Mouse (Mus musculus): Measurements from ENCODE around the gene B3galt1. TPM values are rescaled to one million over a fixed set of nuclear protein-coding genes. Genes with fewer than 3 reads are reported as not detected.
A peak's percentile ranks its signal among the peaks of the same experiment; 100 is the strongest.

Gene B3galt1
- polyA plus RNA-seq, 1 experiment from 2014 or later, result 8.4 TPM

DNA sequence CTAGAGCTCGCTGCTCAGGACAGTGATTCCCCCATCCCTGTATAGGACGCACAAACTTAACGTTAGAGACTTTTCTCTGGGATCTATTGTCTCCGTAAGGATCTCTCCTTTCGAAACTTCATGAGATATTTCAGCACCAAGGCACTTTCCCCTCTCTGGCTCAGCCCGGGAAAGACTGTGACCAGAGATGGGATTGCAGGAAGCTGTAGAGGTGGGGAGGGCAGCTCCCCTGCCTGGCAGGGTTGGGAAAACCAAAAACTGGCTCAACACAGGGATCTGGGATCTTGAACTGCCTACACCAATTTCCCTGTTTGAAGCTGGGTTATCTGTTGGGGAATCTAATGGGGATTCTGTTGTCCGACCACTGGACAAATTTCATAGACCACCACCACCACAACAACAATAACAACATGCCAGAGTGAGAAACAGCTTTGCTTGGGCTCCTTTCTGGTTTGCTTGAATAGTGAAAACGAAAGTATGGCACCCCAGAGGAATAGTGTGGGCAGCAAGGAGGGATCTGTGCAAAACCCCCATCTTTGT is 1.5 kb downstream of the B3galt1 start:
- no peaks in the 10 kb centered on the region for H3K9me3 ChIP-seq (ENCODE audit: control insufficient read depth, low read length)
- H3K9ac ChIP-seq (ENCODE audit: low read length), result no peak overlapping the region
- 14% methylated on average over 8 of the region's 8 CpGs for WGBS
- no peak for ATAC-seq (ENCODE audit: insufficient number of reproducible peaks, low FRiP score, low TSS enrichment, low read depth)
- H3K4me2 ChIP-seq (ENCODE audit: low read depth, severe bottlenecking), result peak overlapping the region; percentile 90
- H3K36me3 ChIP-seq (ENCODE audit: control insufficient read depth, insufficient read depth, low read length), result no peaks in the 10 kb centered on the region
- H3K27ac ChIP-seq (replicated peaks; ENCODE audit: low read depth, low read length), result no peak overlapping the region
- H3K4me1 ChIP-seq (ENCODE audit: control insufficient read depth, insufficient read depth, low read length), result no peaks in the 10 kb centered on the region
- no peaks in the 10 kb centered on the region for H3K27me3 ChIP-seq (ENCODE audit: control insufficient read depth, insufficient read depth, low read length)
- peak; percentile 36 for DNase-seq (ENCODE audit: low spot score)
- H3K4me3 ChIP-seq (ENCODE audit: low read depth, low read length), result peak overlapping the region; percentile 70

DNA sequence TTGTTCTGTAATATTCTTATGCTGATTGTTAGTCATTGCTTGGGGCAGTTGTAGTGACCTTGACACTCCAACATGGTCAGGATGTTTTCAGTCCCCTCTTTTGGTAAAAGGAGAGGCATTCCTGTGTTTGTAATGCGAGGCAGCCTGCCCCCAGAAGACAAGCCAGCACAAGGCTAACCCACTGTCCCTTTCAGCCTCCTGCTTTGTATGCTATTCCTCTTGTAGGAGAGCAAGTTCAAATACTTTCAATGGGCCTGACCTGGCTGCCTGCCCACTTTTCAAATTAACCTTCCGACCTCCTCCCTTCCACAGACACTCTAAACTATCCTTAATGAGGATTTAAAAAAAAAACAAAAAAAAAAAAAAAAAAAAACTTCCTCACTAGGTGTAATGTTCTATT is 11.0 kb downstream of the B3galt1 start:
- Histone ChIP-seq H3K9ac (ENCODE audit: low read length) (no peak overlapping the region), H3K27me3 (ENCODE audit: control insufficient read depth, insufficient read depth, low read length) (no peaks in the 10 kb centered on the region), H3K4me1 (ENCODE audit: control insufficient read depth, insufficient read depth, low read length) (no peaks in the 10 kb centered on the region), H3K9me3 (ENCODE audit: control insufficient read depth, low read length) (no peaks in the 10 kb centered on the region), H3K36me3 (ENCODE audit: control insufficient read depth, insufficient read depth, low read length) (no peaks in the 10 kb centered on the region), H3K27ac (replicated peaks; ENCODE audit: low read depth, low read length) (no peak overlapping the region), H3K4me2 (ENCODE audit: low read depth, severe bottlenecking) (no peak overlapping the region), H3K4me3 (ENCODE audit: low read depth, low read length) (no peak overlapping the region)
- DNase-seq (ENCODE audit: low spot score) (no peak), ATAC-seq (ENCODE audit: insufficient number of reproducible peaks, low FRiP score, low TSS enrichment, low read depth) (no peak)
- 45% methylated on average over 2 of the region's 2 CpGs for WGBS

DNA sequence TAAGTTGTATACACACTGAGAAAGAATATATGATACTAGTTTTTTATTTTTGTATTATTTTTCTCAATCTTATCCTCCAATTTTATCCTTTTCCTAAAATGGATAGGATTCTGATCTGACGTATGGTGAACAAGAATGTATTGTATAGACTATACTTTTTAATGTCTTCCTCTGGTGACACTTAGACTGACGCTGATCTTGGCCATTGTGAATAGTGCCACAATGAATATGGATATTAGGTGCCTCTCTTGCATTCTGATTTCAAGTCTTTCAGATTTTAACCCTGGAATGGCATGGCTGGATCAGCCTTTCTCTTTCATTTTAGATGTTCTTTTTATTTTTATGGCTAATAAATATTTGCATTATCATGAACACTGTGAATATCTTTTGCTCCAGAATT is 17.4 kb downstream of the B3galt1 start:
- 76% methylated on average over 2 of the region's 2 CpGs for WGBS
- no peak overlapping the region for H3K9ac ChIP-seq (ENCODE audit: low read length)
- ATAC-seq (ENCODE audit: insufficient number of reproducible peaks, low FRiP score, low TSS enrichment, low read depth), result no peak

DNA sequence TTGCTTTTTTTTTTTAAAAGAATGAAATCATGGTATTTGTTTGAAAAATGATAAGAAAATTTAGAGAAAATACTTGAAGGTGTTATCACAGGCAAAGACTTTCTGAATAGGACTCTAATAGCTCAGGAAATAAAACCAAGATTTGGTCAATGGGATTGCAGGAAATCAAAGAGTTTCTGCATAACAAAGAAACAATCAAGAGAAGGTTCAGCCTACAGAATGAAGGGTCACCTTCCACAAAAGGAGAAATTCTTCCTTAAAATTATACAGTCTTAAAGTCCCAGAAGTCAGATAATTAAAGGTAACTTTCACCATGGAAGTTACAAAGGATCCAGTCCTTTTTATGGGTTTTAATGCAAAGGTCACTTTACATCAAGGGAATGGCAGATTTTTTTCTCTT is 24.7 kb downstream of the B3galt1 start:
- Histone ChIP-seq H3K4me3 (ENCODE audit: low read depth, low read length) (no peak overlapping the region), H3K9ac (ENCODE audit: low read length) (no peak overlapping the region), H3K9me3 (ENCODE audit: control insufficient read depth, low read length) (no peaks in the 10 kb centered on the region), H3K36me3 (ENCODE audit: control insufficient read depth, insufficient read depth, low read length) (no peaks in the 10 kb centered on the region), H3K4me1 (ENCODE audit: control insufficient read depth, insufficient read depth, low read length) (no peaks in the 10 kb centered on the region), H3K27ac (replicated peaks; ENCODE audit: low read depth, low read length) (no peak overlapping the region), H3K4me2 (ENCODE audit: low read depth, severe bottlenecking) (no peak overlapping the region), H3K27me3 (ENCODE audit: control insufficient read depth, insufficient read depth, low read length) (no peaks in the 10 kb centered on the region)
- DNase-seq (ENCODE audit: low spot score), result no peak
- no peak for ATAC-seq (ENCODE audit: insufficient number of reproducible peaks, low FRiP score, low TSS enrichment, low read depth)

More for the DNA sequence above, 17.4 kb downstream of the B3galt1 start:
- DNase-seq (ENCODE audit: low spot score), result no peak
- Histone ChIP-seq H3K4me2 (ENCODE audit: low read depth, severe bottlenecking) (no peak overlapping the region), H3K4me1 (ENCODE audit: control insufficient read depth, insufficient read depth, low read length) (no peaks in the 10 kb centered on the region), H3K4me3 (ENCODE audit: low read depth, low read length) (no peak overlapping the region), H3K9me3 (ENCODE audit: control insufficient read depth, low read length) (no peaks in the 10 kb centered on the region), H3K27me3 (ENCODE audit: control insufficient read depth, insufficient read depth, low read length) (no peaks in the 10 kb centered on the region), H3K36me3 (ENCODE audit: control insufficient read depth, insufficient read depth, low read length) (no peaks in the 10 kb centered on the region), H3K27ac (replicated peaks; ENCODE audit: low read depth, low read length) (no peak overlapping the region)

DNA sequence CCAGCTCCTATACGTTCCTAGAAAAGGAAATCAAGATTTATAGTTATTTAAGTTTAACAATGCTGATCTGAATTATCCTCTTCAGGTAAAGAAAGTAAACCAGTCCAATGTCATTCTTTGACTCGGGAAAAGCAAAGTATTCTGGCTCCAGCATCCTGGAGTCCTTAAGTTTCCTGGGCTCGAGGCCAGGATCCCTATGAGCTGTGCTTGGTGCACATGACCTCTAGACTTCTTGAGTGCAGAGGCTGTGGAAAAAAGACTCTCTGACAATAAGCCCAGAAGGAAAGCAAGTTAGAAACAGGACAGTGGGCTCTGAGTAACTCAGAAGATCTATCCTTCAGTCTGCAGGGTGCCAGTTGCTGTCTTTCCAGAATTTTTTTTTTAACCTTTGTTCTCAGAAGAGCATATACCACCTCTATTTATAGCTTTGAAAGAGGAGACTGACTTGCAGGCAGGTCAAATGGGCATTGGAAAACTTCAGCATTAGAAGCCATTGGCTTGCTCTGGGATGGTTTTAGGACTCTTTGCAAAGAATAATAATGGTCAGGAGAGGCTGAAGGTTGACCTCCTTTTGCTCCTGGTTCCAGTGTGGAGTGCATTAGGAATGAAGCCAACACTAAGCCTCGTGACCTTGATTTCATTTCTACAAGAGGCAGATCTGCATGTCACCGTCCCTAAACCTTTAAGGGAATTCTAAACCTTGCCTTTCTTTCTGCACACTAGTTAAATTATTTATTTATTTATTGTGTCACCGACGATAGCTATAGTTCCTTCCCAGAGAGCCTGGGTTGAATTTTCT is 26.4 kb downstream of the B3galt1 start:
- no peak overlapping the region for H3K4me2 ChIP-seq (ENCODE audit: low read depth, severe bottlenecking)
- no peak overlapping the region for H3K4me3 ChIP-seq (ENCODE audit: low read depth, low read length)
- H3K9ac ChIP-seq (ENCODE audit: low read length), result no peak overlapping the region
- DNase-seq (ENCODE audit: low spot score) (no peak), ATAC-seq (ENCODE audit: insufficient number of reproducible peaks, low FRiP score, low TSS enrichment, low read depth) (no peak)
- H3K4me1 ChIP-seq (ENCODE audit: control insufficient read depth, insufficient read depth, low read length), result no peaks in the 10 kb centered on the region
- H3K27ac ChIP-seq (replicated peaks; ENCODE audit: low read depth, low read length), result no peak overlapping the region
- no peaks in the 10 kb centered on the region for H3K36me3 ChIP-seq (ENCODE audit: control insufficient read depth, insufficient read depth, low read length)
- no peaks in the 10 kb centered on the region for H3K27me3 ChIP-seq (ENCODE audit: control insufficient read depth, insufficient read depth, low read length)
- no peaks in the 10 kb centered on the region for H3K9me3 ChIP-seq (ENCODE audit: control insufficient read depth, low read length)
- 88% methylated on average over 7 of the region's 7 CpGs for WGBS

DNA sequence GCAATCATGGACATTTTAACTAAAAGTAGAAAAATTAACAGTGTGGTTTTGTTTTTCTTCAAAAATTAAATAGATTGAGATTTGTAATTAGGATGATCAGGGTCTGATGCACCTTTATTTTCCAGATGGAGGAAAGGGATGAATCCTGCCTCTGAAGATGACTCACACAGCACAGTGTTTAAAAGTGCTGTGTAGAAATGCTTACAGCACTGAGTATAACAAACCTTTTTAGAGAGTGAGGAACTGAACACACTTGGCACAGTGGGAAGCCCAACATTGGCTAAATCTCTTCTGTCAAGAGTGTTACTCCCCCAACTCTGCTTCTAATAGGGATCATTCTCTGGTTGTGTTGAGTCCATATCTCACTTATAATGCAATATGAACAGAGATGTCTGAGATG is 57.2 kb downstream of the B3galt1 start:
- H3K9me3 ChIP-seq (ENCODE audit: control insufficient read depth, low read length), result no peaks in the 10 kb centered on the region
- H3K4me2 ChIP-seq (ENCODE audit: low read depth, severe bottlenecking), result no peak overlapping the region
- no peaks in the 10 kb centered on the region for H3K27me3 ChIP-seq (ENCODE audit: control insufficient read depth, insufficient read depth, low read length)
- DNase-seq (ENCODE audit: low spot score) (no peak), ATAC-seq (ENCODE audit: insufficient number of reproducible peaks, low FRiP score, low TSS enrichment, low read depth) (no peak)
- H3K9ac ChIP-seq (ENCODE audit: low read length), result no peak overlapping the region
- H3K4me1 ChIP-seq (ENCODE audit: control insufficient read depth, insufficient read depth, low read length), result no peaks in the 10 kb centered on the region
- H3K27ac ChIP-seq (replicated peaks; ENCODE audit: low read depth, low read length), result no peak overlapping the region
- H3K36me3 ChIP-seq (ENCODE audit: control insufficient read depth, insufficient read depth, low read length), result no peaks in the 10 kb centered on the region
- H3K4me3 ChIP-seq (ENCODE audit: low read depth, low read length), result no peak overlapping the region

DNA sequence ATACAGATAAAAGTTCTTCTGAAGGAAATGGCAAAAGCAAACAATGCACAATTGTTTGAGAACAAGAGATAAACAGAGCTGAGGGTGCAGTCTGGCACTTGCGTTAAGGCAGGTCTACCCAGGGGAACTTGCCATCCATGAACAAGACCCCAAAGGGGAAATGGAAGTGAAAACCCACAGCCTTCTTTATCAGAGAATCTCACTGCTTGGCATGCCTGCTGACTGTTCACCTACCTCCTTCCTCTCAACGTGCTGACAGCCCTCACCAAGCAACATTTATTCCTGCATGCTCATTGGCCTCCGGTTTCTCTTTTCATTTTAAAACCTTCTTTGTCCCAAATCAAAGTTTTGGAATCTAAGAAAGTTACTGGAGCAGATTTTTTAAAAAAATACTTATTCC is 62.0 kb downstream of the B3galt1 start:
- no peaks in the 10 kb centered on the region for H3K36me3 ChIP-seq (ENCODE audit: control insufficient read depth, insufficient read depth, low read length)
- no peak for DNase-seq (ENCODE audit: low spot score)

DNA sequence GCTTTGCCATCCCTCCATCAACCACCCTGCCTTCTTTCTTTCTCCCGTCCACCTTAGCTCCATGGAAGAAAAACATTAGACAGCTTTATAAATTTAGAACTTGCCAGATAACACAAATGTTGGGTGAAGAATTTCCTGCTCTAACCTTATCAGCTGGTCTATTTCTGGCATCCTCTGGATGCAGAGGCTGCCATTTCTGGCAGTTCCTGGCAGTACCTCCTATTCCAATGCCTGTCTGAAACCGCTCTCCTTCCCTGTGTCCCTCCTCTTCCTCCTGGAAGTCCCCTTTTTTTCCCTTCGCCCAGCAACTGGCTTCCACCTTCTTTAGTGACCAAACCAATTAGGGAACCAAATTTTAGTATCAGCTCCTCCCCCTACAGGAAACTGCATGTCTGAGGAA is 62.6 kb downstream of the B3galt1 start:
- Histone ChIP-seq H3K36me3 (ENCODE audit: control insufficient read depth, insufficient read depth, low read length) (no peaks in the 10 kb centered on the region), H3K4me1 (ENCODE audit: control insufficient read depth, insufficient read depth, low read length) (no peaks in the 10 kb centered on the region), H3K4me3 (ENCODE audit: low read depth, low read length) (no peak overlapping the region), H3K27me3 (ENCODE audit: control insufficient read depth, insufficient read depth, low read length) (no peaks in the 10 kb centered on the region), H3K27ac (replicated peaks; ENCODE audit: low read depth, low read length) (no peak overlapping the region), H3K9me3 (ENCODE audit: control insufficient read depth, low read length) (no peaks in the 10 kb centered on the region), H3K4me2 (ENCODE audit: low read depth, severe bottlenecking) (no peak overlapping the region), H3K9ac (ENCODE audit: low read length) (no peak overlapping the region)
- ATAC-seq (ENCODE audit: insufficient number of reproducible peaks, low FRiP score, low TSS enrichment, low read depth), result no peak
- 86% methylated on average over 3 of the region's 3 CpGs for WGBS
- no peak for DNase-seq (ENCODE audit: low spot score)

More for the DNA sequence above, 62.0 kb downstream of the B3galt1 start:
- H3K9me3 ChIP-seq (ENCODE audit: control insufficient read depth, low read length), result no peaks in the 10 kb centered on the region
- 79% methylated on average over 3 of the region's 3 CpGs for WGBS
- H3K27me3 ChIP-seq (ENCODE audit: control insufficient read depth, insufficient read depth, low read length), result no peaks in the 10 kb centered on the region
- no peaks in the 10 kb centered on the region for H3K4me1 ChIP-seq (ENCODE audit: control insufficient read depth, insufficient read depth, low read length)
- no peak overlapping the region for H3K9ac ChIP-seq (ENCODE audit: low read length)
- H3K4me3 ChIP-seq (ENCODE audit: low read depth, low read length), result no peak overlapping the region
- H3K27ac ChIP-seq (replicated peaks; ENCODE audit: low read depth, low read length), result no peak overlapping the region
- no peak overlapping the region for H3K4me2 ChIP-seq (ENCODE audit: low read depth, severe bottlenecking)
- no peak for ATAC-seq (ENCODE audit: insufficient number of reproducible peaks, low FRiP score, low TSS enrichment, low read depth)

DNA sequence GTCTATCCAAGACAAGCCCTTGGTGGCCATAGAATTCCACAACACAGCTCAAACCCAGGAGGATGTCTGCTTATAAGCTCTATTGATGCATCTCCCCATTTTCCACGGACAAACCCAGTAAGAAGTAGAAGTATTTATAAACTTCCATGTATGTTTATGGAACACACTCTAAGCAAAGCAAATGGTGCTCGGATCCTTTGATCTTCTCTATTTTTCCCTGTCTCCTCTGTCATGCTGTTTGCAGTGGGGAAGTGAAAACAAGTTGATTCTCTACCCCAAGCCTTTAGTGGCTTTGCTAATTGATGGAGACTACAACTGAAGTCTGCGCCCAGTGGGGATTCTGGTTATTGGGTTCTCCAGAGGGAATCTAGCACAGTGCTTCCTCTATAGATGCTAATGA is 89.2 kb downstream of the B3galt1 start:
- Histone ChIP-seq H3K27me3 (ENCODE audit: control insufficient read depth, insufficient read depth, low read length) (no peaks in the 10 kb centered on the region), H3K4me3 (ENCODE audit: low read depth, low read length) (no peak overlapping the region), H3K9ac (ENCODE audit: low read length) (no peak overlapping the region), H3K36me3 (ENCODE audit: control insufficient read depth, insufficient read depth, low read length) (no peaks in the 10 kb centered on the region), H3K27ac (replicated peaks; ENCODE audit: low read depth, low read length) (no peak overlapping the region), H3K4me1 (ENCODE audit: control insufficient read depth, insufficient read depth, low read length) (no peaks in the 10 kb centered on the region), H3K9me3 (ENCODE audit: control insufficient read depth, low read length) (no peaks in the 10 kb centered on the region), H3K4me2 (ENCODE audit: low read depth, severe bottlenecking) (no peak overlapping the region)
- WGBS, result 63% methylated on average over 3 of the region's 3 CpGs
- DNase-seq (ENCODE audit: low spot score), result no peak
- ATAC-seq (ENCODE audit: insufficient number of reproducible peaks, low FRiP score, low TSS enrichment, low read depth), result no peak
